Comparison of ENCODE assay signal across 28 mouse cellular contexts in the genomic region with DNA sequence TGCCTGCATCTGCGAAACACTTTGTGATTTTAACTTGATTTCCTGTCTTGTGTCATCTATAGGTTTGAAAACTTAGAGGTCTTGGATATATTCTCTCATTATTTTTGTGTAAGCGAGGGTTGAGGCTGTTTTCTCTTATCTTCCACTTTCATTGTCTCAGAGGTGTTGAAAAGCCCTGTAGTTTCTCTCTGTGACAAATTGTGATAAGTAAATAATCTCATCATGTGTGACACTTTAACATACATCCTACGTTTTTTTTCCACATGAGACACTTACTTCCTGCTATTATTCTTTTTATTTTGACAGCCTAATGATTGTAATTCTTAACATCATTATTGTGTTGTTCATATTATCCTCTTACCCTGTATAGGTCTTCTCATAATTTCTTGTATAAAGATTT.
"Had no signal": no experiment of that assay in that cellular context is flagged by ENCODE, and none has a peak within 500 bp of the region (broad histone marks: within the 10 kb centered on the region; RNA-seq: fewer than 3 reads in every experiment).

No protein-coding gene starts in this region.

- H3K4me3 ChIP-seq: embryonic facial prominence, embryonic 10.5 days; embryonic facial prominence, embryonic 12.5 days; embryonic facial prominence, embryonic 13.5 days; embryonic facial prominence, embryonic 15.5 days; erythroblast, embryonic 14.5 days; forebrain, embryonic 10.5 days; forebrain, embryonic 12.5 days; forebrain, embryonic 13.5 days; forebrain, embryonic 15.5 days; gastrocnemius, adult 2 months; heart, adult 2 months had no signal

- ATAC-seq: forebrain, embryonic 13.5 days; forebrain, embryonic 14.5 days; forebrain, embryonic 15.5 days; forebrain, embryonic 16.5 days; forebrain, postnatal 0 days had no signal

- H3K4me2 ChIP-seq: embryonic facial prominence, embryonic 12.5 days; embryonic facial prominence, embryonic 13.5 days; embryonic facial prominence, embryonic 15.5 days; forebrain, embryonic 12.5 days; forebrain, embryonic 13.5 days; forebrain, embryonic 15.5 days had no signal

- H3K27ac ChIP-seq: embryonic facial prominence, embryonic 10.5 days; embryonic facial prominence, embryonic 12.5 days; embryonic facial prominence, embryonic 13.5 days; embryonic facial prominence, embryonic 15.5 days; forebrain, embryonic 10.5 days; forebrain, embryonic 12.5 days; forebrain, embryonic 13.5 days; forebrain, embryonic 15.5 days; gastrocnemius, adult 2 months; heart, adult 2 months had no signal

- H3K9ac ChIP-seq: embryonic facial prominence, embryonic 12.5 days; embryonic facial prominence, embryonic 13.5 days; embryonic facial prominence, embryonic 15.5 days; forebrain, embryonic 12.5 days; forebrain, embryonic 13.5 days; forebrain, embryonic 15.5 days; forebrain, postnatal 0 days had no signal

- H3K9me3 ChIP-seq: embryonic facial prominence, embryonic 10.5 days; embryonic facial prominence, embryonic 12.5 days; embryonic facial prominence, embryonic 13.5 days; embryonic facial prominence, embryonic 15.5 days; forebrain, embryonic 10.5 days; forebrain, embryonic 12.5 days; forebrain, embryonic 13.5 days; forebrain, embryonic 15.5 days had no signal

- H3K27me3 ChIP-seq: embryonic facial prominence, embryonic 12.5 days; embryonic facial prominence, embryonic 13.5 days; embryonic facial prominence, embryonic 15.5 days; forebrain, embryonic 12.5 days; forebrain, embryonic 13.5 days; forebrain, embryonic 15.5 days had no signal

- H3K4me1 ChIP-seq: embryonic facial prominence, embryonic 12.5 days; embryonic facial prominence, embryonic 15.5 days; forebrain, embryonic 10.5 days; forebrain, embryonic 12.5 days; forebrain, embryonic 13.5 days; forebrain, embryonic 15.5 days had no signal

- DNase-seq: cerebellum, adult 2 months; cerebellum, adult 8-10 months; cerebellum, adult 9-10 months; cerebellum, adult 9-11 months; cerebellum, postnatal 10 days; cerebellum, postnatal 14 days; cerebellum, postnatal 25 days; cerebellum, postnatal 36 days; embryo, embryonic 11 days; forebrain, postnatal 0 days; gastrocnemius, adult 2 months; gastrocnemius, postnatal 10 days; gastrocnemius, postnatal 14 days; gastrocnemius, postnatal 25 days; gastrocnemius, postnatal 36 days; heart, adult 18-20 months; heart, adult 2 months had no signal

- H3K36me3 ChIP-seq: embryonic facial prominence, embryonic 10.5 days; embryonic facial prominence, embryonic 12.5 days; embryonic facial prominence, embryonic 13.5 days; embryonic facial prominence, embryonic 15.5 days; forebrain, embryonic 10.5 days; forebrain, embryonic 12.5 days; forebrain, embryonic 15.5 days had no signal
